Mouse (Mus musculus) left cerebral cortex, adult 6 months (tissue): Measurements from ENCODE around the gene Alkal2. TPM values are rescaled to one million over a fixed set of nuclear protein-coding genes. Genes with fewer than 3 reads are reported as not detected.

Experiments used
- long read RNA-seq, 2 experiments: library from polyadenylated mRNA; unstranded; transcript quantifications; one replicate each; pipeline ENCODE4 v2.0.0; 2019 to 2020
- polyA plus RNA-seq: library from polyadenylated mRNA; unstranded; fragments of <200 nt; fragmentation: Nextera tagmentation; gene quantifications from 2 replicates; pipeline ENCODE4 v1.2.3, GENCODE M21; 2021

Gene Alkal2
- 1.7 and 2.7 TPM in 2 replicates for polyA plus RNA-seq
- long read RNA-seq, experiment 1, transcript Alkal2-201 (5 exons, 1,509 nt): major isoform, 24 of 27 reads
- long read RNA-seq, experiment 1, partial matches to known transcripts: 0 of 27 reads
- long read RNA-seq, experiment 1, other reads (novel, unspliced or antisense): 3 of 27 reads
- long read RNA-seq, experiment 2, partial matches to known transcripts: 0 of 2 reads
- long read RNA-seq, experiment 2, other reads (novel, unspliced or antisense): 1 of 2 reads

GRCm38 (mm10) chr12:30883986-30884621, at the start of gene Alkal2:
Gene Alkal2 (plus strand): TSS chr12:30884322.

GRCm38 (mm10) chr12:30911261-30912047, 27.3 kb downstream of the Alkal2 start, which contains the start of the genes Acp1 and Sh3yl1:
Gene Acp1 (minus strand): TSS chr12:30911589.
Gene Sh3yl1 (plus strand): TSS chr12:30911668.

Other genes with a start within 250 kb of the Alkal2 start
- gene Acp1, start 27.3 kb downstream of the Alkal2 start, polyA plus RNA-seq: 111 and 147 TPM in 2 replicates
- gene Sh3yl1, start 27.3 kb downstream of the Alkal2 start, polyA plus RNA-seq: 10.9 and 14.2 TPM in 2 replicates
- 0.04 TPM in 1 of 2 replicates, not detected in the other for gene Fam110c, start 189.5 kb downstream of the Alkal2 start, polyA plus RNA-seq